Mouse (Mus musculus): ENCODE data around the gene Pigo. TPM values are rescaled to one million over a fixed set of nuclear protein-coding genes. Genes with fewer than 3 reads are reported as not detected.

Pigo gene
- polyA plus RNA-seq, 1 experiment from 2014 or later: 27.5 TPM

DNA sequence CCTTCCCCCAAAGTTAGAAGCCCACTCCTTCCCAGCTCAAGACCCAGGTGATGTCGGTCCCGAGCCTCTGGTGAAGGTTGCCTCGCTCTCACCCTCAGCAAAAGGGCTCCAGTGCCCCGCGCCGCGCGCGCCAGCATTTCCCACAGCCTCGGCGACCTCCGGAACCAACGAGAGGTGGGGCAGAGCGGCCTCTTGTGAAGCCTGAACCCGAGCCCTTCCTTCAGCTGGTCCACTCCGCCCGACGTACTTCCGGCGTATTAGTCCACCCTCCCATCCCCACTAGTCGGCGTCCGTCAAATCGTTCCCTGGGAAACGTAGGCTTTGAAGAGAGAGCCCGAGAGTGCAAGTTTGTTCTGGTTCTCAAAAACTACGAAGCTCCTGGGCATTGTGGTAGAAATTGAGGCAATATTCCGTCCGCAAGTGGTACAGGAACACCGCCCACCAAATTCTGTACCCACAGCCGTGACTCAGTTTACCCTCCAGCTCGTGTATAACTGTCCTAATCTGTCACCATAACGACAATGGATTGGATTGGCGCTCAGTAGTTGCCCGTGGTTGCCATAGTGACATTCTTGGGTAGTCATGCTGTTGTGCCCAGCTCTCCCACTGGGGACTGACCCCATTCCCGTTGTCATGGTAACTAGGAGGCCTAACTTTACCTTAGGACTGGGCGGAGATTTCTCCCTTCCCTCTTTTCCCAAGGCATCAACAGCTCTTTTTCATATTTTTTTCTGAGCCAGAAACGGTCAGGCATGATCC is 5.8 kb upstream of the Pigo start, which contains the start of gene Stoml2:
Stoml2 (minus strand) TSS at position 474 of the 759 bp plus-strand sequence.
- Histone ChIP-seq H3K36me3 (peaks cover 64% of the 10 kb centered on the region), H3K9me3 (replicated peaks) (no peaks in the 10 kb centered on the region), H3K27me3 (ENCODE audit: low read depth, poor library complexity, severe bottlenecking) (no peaks in the 10 kb centered on the region), H3K4me1 (peaks cover 22% of the 10 kb centered on the region), H3K27ac (peak within 1 kb of the TSS; percentile 94), H3K4me3 (peak within 1 kb of the TSS; percentile 79)
- 1% methylated on average over 38 of the region's 38 CpGs for WGBS
- DNase-seq (ENCODE audit: low spot score): peak; percentile 93

DNA sequence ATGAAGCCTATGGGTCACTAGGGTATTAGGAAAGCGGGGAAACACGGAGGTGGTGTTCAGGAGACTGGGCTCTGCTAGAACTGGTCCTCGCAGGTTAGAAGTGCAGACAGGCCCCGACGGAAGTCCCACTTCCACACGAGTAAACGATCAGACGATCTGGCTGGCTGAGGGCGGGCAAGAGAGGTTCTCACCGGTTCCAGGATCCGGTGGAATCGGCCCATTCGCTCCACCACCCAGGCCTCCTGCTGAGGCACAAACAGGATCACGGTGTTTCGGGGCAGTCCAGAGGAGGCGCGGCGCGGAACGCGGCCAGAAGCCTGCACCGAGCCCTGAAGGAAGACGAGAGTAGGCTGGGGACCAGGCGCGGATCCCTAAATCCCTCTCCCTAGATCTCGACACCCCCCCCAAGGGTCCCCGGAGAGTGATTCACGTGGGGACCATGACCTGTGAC is 5.2 kb upstream of the Pigo start:
- DNase-seq (ENCODE audit: low spot score): peak; percentile 67
- no peaks in the 10 kb centered on the region for H3K27me3 ChIP-seq (ENCODE audit: low read depth, poor library complexity, severe bottlenecking)
- WGBS: 2% methylated on average over 28 of the region's 28 CpGs
- peaks cover 59% of the 10 kb centered on the region for H3K36me3 ChIP-seq
- H3K27ac ChIP-seq: peak overlapping the region; percentile 94
- H3K9me3 ChIP-seq (replicated peaks): no peaks in the 10 kb centered on the region
- H3K4me1 ChIP-seq: peaks cover 22% of the 10 kb centered on the region
- peak overlapping the region; percentile 79 for H3K4me3 ChIP-seq

DNA sequence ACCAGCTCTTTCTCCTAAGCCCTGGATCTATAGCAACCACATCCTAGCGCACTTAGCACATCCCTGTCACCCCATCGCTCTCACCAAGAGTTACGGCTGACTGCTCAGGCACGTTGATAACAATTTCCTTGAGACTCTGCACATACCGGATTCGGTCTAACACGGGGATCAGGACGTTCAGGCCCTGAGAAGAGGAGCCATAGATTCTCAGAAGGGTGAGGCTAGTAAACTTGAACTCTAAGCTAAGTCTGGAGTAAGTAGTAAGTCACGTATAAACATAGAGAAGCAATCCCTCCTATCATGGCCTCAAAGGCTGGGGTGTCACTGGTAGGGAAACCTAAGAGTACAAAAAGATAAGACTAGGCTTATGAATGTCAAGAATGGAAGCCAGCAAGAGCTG is 4.7 kb upstream of the Pigo start:
- no peak for DNase-seq (ENCODE audit: low spot score)
- Histone ChIP-seq H3K4me1 (peaks cover 22% of the 10 kb centered on the region), H3K4me3 (peak overlapping the region; percentile 79), H3K27ac (peak overlapping the region; percentile 94), H3K27me3 (ENCODE audit: low read depth, poor library complexity, severe bottlenecking) (no peaks in the 10 kb centered on the region), H3K9me3 (replicated peaks) (no peaks in the 10 kb centered on the region), H3K36me3 (peaks cover 57% of the 10 kb centered on the region)
- 83% methylated on average over 9 of the region's 9 CpGs for WGBS

DNA sequence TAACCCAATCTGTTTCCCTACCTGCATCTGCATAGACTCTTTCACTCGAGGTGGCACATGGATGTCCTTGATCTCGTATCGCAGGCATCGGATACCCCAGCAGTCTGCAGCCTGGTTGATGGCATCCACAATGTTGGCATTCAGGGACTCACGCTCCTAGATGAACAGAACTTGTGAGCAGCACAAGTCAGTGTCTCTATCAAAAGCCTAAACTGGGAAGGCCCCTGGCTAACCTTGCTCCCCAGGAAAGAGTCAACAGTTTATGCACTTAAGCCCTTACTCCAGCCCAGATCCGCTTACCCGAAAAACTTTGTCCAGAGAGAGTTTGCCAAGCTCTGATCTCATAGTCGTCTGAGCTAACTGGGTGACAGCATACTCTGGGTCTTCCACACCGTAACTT is 4.1 kb upstream of the Pigo start:
- no peaks in the 10 kb centered on the region for H3K27me3 ChIP-seq (ENCODE audit: low read depth, poor library complexity, severe bottlenecking)
- no peak for DNase-seq (ENCODE audit: low spot score)
- H3K36me3 ChIP-seq: peaks cover 56% of the 10 kb centered on the region
- H3K27ac ChIP-seq: no peak overlapping the region
- WGBS: 95% methylated on average over 9 of the region's 9 CpGs
- H3K9me3 ChIP-seq (replicated peaks): no peaks in the 10 kb centered on the region
- peaks cover 26% of the 10 kb centered on the region for H3K4me1 ChIP-seq
- peak overlapping the region; percentile 79; the same call in 1 of the 2 replicates for H3K4me3 ChIP-seq

DNA sequence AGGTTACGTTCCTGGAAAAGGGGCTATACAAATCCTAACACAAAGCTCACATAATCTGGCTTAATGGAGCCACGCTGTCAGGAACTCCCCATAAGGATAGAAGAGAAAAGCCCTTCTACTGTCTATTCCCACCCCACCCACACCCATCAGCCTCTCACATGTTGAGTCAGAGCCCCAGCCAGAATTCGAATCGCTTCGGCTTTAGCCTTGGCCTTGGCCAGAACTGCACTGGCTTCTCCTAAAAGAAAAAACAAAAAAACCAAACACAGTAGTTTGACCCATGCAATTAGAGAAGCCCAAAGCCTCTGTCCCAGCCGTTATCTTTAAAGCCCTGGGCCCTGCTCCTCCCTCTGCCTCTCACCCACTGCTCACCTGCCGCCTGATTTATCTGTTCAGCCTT is 3.5 kb upstream of the Pigo start:
- 94% methylated on average over 7 of the region's 7 CpGs for WGBS
- H3K36me3 ChIP-seq: peaks cover 55% of the 10 kb centered on the region

GRCm38 (mm10) chr4:43024673-43025072 is 946 bp downstream of the Pigo start:
- peak overlapping the region; percentile 59 for H3K4me3 ChIP-seq
- DNase-seq (ENCODE audit: low spot score): no peak
- H3K9me3 ChIP-seq (replicated peaks): no peaks in the 10 kb centered on the region
- 85% methylated on average over 14 of the region's 14 CpGs for WGBS
- H3K27ac ChIP-seq: peak overlapping the region; percentile 78
- peaks cover 13% of the 10 kb centered on the region for H3K4me1 ChIP-seq
- no peaks in the 10 kb centered on the region for H3K27me3 ChIP-seq (ENCODE audit: low read depth, poor library complexity, severe bottlenecking)
- H3K36me3 ChIP-seq: peaks cover 83% of the 10 kb centered on the region

More for the DNA sequence above, 3.5 kb upstream of the Pigo start:
- DNase-seq (ENCODE audit: low spot score): no peak
- H3K9me3 ChIP-seq (replicated peaks): no peaks in the 10 kb centered on the region
- no peak overlapping the region for H3K27ac ChIP-seq
- no peak overlapping the region for H3K4me3 ChIP-seq
- H3K4me1 ChIP-seq: peaks cover 32% of the 10 kb centered on the region
- H3K27me3 ChIP-seq (ENCODE audit: low read depth, poor library complexity, severe bottlenecking): no peaks in the 10 kb centered on the region

DNA sequence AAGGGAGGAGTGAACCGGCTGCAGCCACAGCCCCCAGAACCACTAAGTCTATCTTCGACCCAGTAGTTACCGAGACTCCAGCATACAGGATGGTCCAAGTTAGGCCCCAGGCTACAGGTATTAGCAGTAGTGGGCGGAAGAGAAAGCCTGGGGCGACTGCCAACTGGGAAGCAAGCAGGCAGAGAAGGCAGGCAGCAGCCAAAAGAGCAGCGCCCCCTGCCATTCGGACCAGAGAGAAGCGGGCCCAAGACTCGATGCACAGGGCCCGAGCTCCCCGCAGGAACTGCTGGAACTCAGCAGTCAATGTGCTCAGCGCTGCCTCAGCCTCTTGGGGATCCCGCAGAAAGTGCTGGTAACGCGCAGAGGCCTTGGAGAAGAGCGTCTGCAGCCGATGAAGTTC is 4.3 kb downstream of the Pigo start:
- no peaks in the 10 kb centered on the region for H3K27me3 ChIP-seq (ENCODE audit: low read depth, poor library complexity, severe bottlenecking)
- DNase-seq (ENCODE audit: low spot score): no peak
- H3K27ac ChIP-seq: no peak overlapping the region
- peaks cover 10% of the 10 kb centered on the region for H3K4me1 ChIP-seq
- 76% methylated on average over 17 of the region's 17 CpGs for WGBS
- H3K9me3 ChIP-seq (replicated peaks): no peaks in the 10 kb centered on the region
- no peak overlapping the region for H3K4me3 ChIP-seq
- peaks cover 82% of the 10 kb centered on the region for H3K36me3 ChIP-seq

DNA sequence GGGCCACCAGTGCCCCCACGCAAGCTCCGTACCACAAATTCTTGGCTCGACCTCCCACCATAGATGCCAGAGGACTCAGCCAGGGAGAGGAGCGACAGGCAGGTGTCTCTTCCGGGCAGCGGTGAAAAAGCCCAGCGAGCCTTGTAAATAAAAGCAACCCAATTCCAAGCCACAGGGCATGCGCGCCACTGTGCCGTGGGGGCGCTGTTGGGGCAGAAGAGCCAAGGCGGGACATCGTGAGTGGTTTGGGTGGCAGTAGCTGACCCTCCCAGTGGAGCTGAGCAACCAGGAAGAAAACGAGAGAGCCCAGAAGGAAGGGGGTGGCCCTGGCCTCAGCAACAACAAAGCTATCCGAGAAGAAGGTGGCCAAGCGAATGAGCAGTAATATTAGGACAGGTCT is 4.7 kb downstream of the Pigo start:
- H3K36me3 ChIP-seq: peaks cover 82% of the 10 kb centered on the region

DNA sequence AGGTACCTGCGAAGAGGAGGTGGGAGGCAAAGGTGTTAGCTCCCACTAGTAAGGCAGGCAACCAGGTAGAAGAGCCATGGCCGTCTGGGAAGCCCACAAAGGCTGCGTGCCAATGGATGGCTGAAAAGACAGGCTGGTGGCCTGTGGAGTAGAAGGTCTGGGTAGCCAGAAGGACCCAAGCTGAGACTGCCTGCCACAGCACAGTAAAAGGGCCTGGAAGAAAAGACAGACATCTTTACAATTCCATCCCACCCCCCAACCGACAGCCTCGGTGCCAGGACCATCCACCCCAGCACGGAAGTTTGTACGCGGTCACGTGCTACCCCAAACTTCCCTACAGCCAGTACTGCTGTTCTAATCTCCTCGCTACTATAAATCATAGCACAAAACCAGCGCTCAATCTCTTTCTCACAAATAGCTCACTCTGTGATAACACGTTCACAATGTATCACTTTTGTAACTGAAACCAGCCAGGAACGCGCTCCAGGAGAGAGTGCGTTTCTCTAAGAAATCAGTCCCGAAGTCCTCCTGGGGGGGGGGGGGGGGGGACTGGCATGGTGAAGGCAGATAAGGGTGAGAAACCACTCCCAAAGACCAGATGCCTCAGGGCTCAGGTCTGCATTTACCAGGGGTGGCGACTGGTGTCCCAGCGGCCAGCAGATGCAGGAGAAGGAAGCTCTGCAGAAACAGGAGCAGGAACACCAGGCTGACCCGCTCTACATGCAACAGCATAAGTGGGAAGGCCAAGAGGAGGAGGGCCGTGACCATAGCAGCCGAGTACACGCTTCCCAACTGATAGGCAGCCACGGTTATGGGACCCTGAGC is 5.8 kb downstream of the Pigo start:
- Histone ChIP-seq H3K9me3 (replicated peaks) (no peaks in the 10 kb centered on the region), H3K4me3 (no peak overlapping the region), H3K36me3 (peaks cover 82% of the 10 kb centered on the region), H3K27me3 (ENCODE audit: low read depth, poor library complexity, severe bottlenecking) (no peaks in the 10 kb centered on the region), H3K4me1 (peaks cover 6% of the 10 kb centered on the region), H3K27ac (no peak overlapping the region)
- 94% methylated on average over 23 of the region's 23 CpGs for WGBS
- DNase-seq (ENCODE audit: low spot score): no peak

More for the DNA sequence above, 4.7 kb downstream of the Pigo start:
- H3K27ac ChIP-seq: no peak overlapping the region
- H3K27me3 ChIP-seq (ENCODE audit: low read depth, poor library complexity, severe bottlenecking): no peaks in the 10 kb centered on the region
- no peak for DNase-seq (ENCODE audit: low spot score)
- H3K4me3 ChIP-seq: no peak overlapping the region
- 84% methylated on average over 16 of the region's 16 CpGs for WGBS
- no peaks in the 10 kb centered on the region for H3K9me3 ChIP-seq (replicated peaks)
- peaks cover 10% of the 10 kb centered on the region for H3K4me1 ChIP-seq

- peaks cover 77% of the 10 kb centered on the region for H3K36me3 ChIP-seq
- no peaks in the 10 kb centered on the region for H3K4me1 ChIP-seq
- 91% methylated on average over 10 of the region's 10 CpGs for WGBS
- H3K27me3 ChIP-seq (ENCODE audit: low read depth, poor library complexity, severe bottlenecking): no peaks in the 10 kb centered on the region
- no peak for DNase-seq (ENCODE audit: low spot score)
- H3K4me3 ChIP-seq: no peak overlapping the region
- no peak overlapping the region for H3K27ac ChIP-seq
- H3K9me3 ChIP-seq (replicated peaks): no peaks in the 10 kb centered on the region
These were observed 6.4 kb downstream of the Pigo start for GRCm38 (mm10) chr4:43019176-43019575.

- H3K36me3 ChIP-seq: peaks cover 67% of the 10 kb centered on the region
- H3K9me3 ChIP-seq (replicated peaks): no peaks in the 10 kb centered on the region
- no peaks in the 10 kb centered on the region for H3K27me3 ChIP-seq (ENCODE audit: low read depth, poor library complexity, severe bottlenecking)
- DNase-seq (ENCODE audit: low spot score): no peak
- H3K27ac ChIP-seq: no peak overlapping the region
- no peak overlapping the region for H3K4me3 ChIP-seq
- WGBS: 98% methylated on average over 4 of the region's 4 CpGs
- no peaks in the 10 kb centered on the region for H3K4me1 ChIP-seq
These were observed 7.5 kb downstream of the Pigo start for GRCm38 (mm10) chr4:43018156-43018555.

- 94% methylated on average over 1 of the region's 1 CpGs for WGBS
These were observed 13.5 kb downstream of the Pigo start for GRCm38 (mm10) chr4:43012091-43012490.

More at GRCm38 (mm10) chr4:43012091-43012490, 13.5 kb downstream of the Pigo start:
- H3K27me3 ChIP-seq (ENCODE audit: low read depth, poor library complexity, severe bottlenecking): no peaks in the 10 kb centered on the region
- no peak overlapping the region for H3K27ac ChIP-seq
- no peaks in the 10 kb centered on the region for H3K9me3 ChIP-seq (replicated peaks)
- H3K4me1 ChIP-seq: peaks cover 14% of the 10 kb centered on the region
- no peak overlapping the region for H3K4me3 ChIP-seq
- DNase-seq (ENCODE audit: low spot score): no peak
- peaks cover 6% of the 10 kb centered on the region for H3K36me3 ChIP-seq
